Mouse (Mus musculus) embryonic fibroblast, embryonic 13.5 days (primary cell): ENCODE measurements around the gene Tcte1. TPM values are rescaled to one million over a fixed set of nuclear protein-coding genes. Genes with fewer than 3 reads are reported as not detected.

ENCODE experiments used
- H3K27ac ChIP-seq: 2 replicates; pipeline ENCODE4 v1.5.1; 2012; ENCODE audit warnings: low read length, control low read depth, inconsistent platforms; ENCODE audit not compliant: insufficient read depth
- H3K4me1 ChIP-seq: 2 replicates; pipeline ENCODE4 v1.6.1; 2011; ENCODE audit warnings: low read length; ENCODE audit not compliant: control insufficient read depth, insufficient read depth
- H3K4me3 ChIP-seq: 2 replicates; pipeline ENCODE4 v1.5.1; 2011; ENCODE audit warnings: mild to moderate bottlenecking, control low read depth, low read length; ENCODE audit not compliant: insufficient read depth
- CTCF ChIP-seq: IDR thresholded peaks from 2 replicates; pipeline ENCODE4 v1.5.1; 2011; ENCODE audit warnings: mild to moderate bottlenecking, control low read depth, low read length, moderate library complexity, borderline replicate concordance; ENCODE audit not compliant: insufficient read depth
- POLR2A ChIP-seq: IDR thresholded peaks from 2 replicates; pipeline ENCODE4 v1.6.1; 2011; ENCODE audit warnings: low read depth, mild to moderate bottlenecking, control low read depth, low read length, moderate library complexity
- polyA plus RNA-seq: library from polyadenylated mRNA; stranded (reverse); fragments of >200 nt; gene quantifications from 2 replicates; pipeline ENCODE4 v1.2.4, GENCODE M21; 2011; ENCODE audit warnings: low read depth; ENCODE audit not compliant: missing spikeins, insufficient read length

Tcte1 gene
- polyA plus RNA-seq, result not detected in 2 replicates

DNA sequence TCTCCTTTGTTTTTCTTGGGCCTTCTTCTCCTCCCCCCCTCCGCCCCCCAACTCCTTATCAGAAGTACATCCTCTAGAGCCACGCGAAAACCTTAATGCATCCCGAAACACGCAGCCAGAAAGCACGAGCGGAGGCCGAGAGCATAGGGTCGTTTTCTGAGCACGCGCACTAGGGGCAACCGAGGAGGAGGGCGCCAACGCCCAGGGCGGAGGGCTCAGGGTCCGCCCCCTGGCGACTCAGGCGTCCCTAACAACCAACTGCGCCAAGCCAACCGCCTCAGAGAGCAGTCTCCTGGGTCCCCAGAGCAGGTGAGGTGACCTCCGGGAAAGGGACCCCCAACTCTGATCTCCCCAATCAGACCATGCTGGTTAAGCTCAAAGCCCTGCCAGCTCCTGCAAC, at the start of gene Tcte1:
TSS of gene Tcte1 (plus strand) at position 172 of the 400 bp plus-strand sequence.
- no peak within 1 kb of the TSS for H3K27ac ChIP-seq
- H3K4me3 ChIP-seq, result no peak within 1 kb of the TSS
- no peaks in the 10 kb centered on the region for H3K4me1 ChIP-seq
- TF ChIP-seq POLR2A, result no peak
- no peak for TF ChIP-seq CTCF

DNA sequence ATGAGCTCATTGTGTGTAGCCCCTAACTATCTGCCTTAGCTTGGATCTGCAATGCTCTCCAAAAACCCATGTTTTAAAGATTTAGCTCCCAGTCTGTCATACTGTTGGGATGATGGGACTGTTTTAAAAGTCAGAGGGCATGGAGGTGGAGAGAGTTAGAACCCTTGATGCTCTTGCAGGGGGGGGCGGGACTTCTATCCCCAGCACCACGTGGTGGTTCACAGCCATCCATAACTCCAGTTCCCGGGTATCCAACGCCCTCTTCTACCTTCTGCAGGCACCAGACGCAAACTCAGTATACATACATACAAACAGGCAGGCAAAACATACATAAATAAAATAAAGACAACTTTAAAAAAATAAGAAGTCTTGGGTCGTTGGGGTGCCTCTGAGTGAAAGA, 49.6 kb upstream of the Tcte1 start:
- H3K4me3 ChIP-seq, result no peak overlapping the region
- TF ChIP-seq POLR2A, result no peak
- no peak for TF ChIP-seq CTCF
- H3K4me1 ChIP-seq, result no peaks in the 10 kb centered on the region
- H3K27ac ChIP-seq, result no peak overlapping the region

DNA sequence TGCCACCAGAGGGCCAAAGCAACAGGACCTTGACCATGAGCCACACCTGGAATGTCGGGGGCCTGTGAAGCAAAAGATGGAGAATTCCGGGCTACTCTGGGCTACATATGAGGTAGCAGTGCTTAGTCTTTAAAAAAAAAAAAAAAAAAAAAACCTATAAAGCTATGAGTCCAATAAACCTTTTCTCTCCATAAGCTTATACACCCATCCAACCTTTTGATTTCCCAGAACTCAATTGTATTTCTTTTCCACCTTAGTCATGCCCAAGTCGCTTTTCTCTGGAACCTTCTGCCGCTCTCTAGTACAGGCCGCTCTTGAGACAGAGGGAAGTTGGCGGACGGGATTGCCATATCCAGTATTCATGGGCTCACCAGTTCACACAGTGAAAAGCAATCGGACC, 49.1 kb upstream of the Tcte1 start:
- TF ChIP-seq CTCF (no peak), POLR2A (no peak)
- Histone ChIP-seq H3K4me3 (peak overlapping the region; percentile 61), H3K4me1 (no peaks in the 10 kb centered on the region), H3K27ac (no peak overlapping the region)

DNA sequence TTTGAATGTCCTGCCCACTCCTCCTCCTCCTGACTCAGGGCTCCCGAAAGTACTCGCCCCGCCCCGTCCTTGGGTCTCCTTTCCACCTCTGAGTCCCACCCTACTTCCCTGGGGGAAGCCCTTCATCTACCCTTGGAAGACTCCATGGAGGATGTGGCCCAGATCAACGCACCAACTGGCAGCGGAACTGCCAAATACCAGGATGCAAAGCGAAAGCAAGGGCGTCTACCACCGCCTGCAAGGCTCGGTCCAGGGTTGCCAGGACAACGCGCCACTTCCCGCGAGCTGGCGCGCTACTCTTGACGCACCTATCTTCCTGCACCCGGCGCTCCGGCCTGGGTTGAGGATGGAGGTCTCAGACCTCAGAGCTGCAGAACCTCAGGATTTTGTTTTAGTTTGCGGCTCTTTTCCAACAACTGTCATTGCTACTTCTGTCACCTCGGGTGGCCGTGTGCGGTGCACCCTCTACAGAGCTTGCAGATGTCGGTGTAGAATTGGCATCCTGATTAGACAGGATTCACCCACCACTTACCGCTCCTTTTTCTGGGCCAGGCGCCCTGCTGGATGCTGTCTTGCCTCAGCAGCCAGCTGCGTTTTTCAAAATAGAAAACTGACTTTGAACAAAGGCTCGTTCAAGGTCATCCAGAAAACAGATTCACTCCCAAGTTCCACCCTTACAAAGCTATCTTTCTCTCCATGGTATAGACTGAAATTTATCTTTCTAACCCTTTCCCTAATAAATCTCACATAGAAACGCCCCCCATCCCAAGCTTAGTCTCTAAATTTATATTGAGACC, 48.4 kb upstream of the Tcte1 start, which contains the start of gene Spats1:
TSS of gene Spats1 (minus strand) at position 747 of the 797 bp plus-strand sequence.
- Histone ChIP-seq H3K4me1 (no peaks in the 10 kb centered on the region), H3K27ac (no peak within 1 kb of the TSS), H3K4me3 (peak within 1 kb of the TSS; percentile 61)
- 0 out of 2 replicates have a peak, but pooled peaks have one; percentile 51 for TF ChIP-seq POLR2A
- no peak for TF ChIP-seq CTCF

DNA sequence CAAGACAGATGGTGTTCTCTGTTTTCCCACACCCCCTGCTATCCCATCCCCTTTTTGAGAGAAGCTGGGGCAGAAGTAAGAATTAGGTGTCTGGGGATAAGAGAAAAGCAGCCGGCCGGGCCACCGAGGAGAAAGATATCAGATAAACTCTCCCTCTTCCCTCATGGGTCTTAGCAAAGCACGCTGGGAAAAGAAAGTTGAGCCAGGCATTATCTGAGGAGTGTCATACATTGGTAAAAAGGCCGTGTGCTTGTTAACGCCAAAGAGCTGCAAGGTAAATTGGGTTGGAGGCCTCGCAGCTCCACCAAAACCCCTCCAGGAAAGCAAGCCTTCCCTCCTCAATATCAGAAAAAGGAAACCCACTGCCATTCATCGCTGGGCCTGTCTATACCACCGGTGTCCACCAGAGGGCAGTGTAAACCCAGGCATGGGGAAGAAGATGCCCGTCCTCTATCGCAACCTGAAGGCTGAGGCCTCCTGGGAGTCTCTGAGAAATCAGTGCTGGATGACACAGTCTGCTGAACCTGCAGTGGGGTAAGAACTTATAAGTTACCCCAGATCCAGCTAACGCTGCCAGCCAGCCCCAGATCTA, 44.9 kb upstream of the Tcte1 start:
- Histone ChIP-seq H3K4me1 (no peaks in the 10 kb centered on the region), H3K27ac (no peak overlapping the region), H3K4me3 (no peak overlapping the region)
- TF ChIP-seq CTCF (peak; percentile 92; the same call in 1 of the 2 replicates), POLR2A (no peak)

DNA sequence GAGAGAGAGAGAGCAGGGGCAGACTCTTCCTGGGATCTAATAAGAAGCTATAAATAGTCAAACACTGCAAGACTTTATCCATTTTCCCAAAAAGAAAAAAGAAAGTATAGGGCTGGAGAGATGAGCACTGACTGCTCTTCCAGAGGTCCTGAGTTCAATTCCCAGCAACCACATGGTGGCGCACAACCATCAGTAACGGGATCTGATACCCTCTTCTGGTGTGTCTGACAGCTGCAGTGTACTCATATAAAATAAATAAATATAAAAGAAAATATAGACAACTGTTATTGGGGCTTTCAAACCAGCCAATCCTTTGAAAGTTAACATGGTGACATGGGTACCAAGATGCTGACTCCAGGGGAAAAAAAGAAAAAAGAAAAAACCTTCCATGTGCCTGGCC, 42.8 kb upstream of the Tcte1 start:
- Histone ChIP-seq H3K4me3 (no peak overlapping the region), H3K4me1 (no peaks in the 10 kb centered on the region), H3K27ac (no peak overlapping the region)
- TF ChIP-seq CTCF (no peak), POLR2A (no peak)

DNA sequence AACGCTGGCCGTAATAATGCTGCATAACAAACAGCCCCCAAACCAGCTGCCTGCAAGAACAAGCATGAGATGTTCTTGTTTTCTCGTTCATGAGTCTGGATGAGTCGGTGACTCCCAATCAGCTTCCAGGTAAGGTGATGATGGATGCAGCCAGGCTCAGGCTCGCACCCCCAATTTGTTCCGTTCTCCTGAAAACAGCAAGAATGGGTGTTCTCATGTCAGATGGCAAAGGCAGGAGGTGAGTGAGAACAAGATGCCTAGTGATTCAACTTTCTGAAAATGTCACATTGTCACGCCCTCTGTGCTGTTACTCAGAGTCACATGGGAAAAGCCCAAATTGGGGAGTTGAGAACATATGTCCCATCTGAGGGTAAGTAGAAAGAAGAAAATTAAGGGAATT, 37.7 kb upstream of the Tcte1 start:
- Histone ChIP-seq H3K27ac (no peak overlapping the region), H3K4me1 (no peaks in the 10 kb centered on the region), H3K4me3 (no peak overlapping the region)
- TF ChIP-seq POLR2A (no peak), CTCF (no peak)

DNA sequence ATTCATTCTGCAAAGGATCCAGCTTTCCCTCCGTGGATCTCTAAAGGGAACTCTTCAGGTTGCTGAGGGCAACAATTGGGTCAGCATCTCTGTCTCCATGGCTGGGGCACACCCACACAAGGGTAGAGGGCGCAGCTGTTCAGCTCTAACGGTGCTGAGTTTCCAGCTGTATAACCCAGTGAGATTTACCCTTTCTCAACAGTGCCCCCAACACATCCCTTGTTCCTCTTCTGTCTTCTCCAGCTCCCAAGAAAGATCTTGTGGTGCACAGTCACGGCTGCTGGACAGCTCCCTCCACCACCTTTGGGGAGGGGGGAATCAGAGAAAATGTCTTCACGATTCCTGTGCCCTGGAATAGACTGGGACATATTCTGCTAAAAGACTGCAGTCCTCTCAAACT, 36.0 kb upstream of the Tcte1 start:
- H3K4me3 ChIP-seq, result no peak overlapping the region

DNA sequence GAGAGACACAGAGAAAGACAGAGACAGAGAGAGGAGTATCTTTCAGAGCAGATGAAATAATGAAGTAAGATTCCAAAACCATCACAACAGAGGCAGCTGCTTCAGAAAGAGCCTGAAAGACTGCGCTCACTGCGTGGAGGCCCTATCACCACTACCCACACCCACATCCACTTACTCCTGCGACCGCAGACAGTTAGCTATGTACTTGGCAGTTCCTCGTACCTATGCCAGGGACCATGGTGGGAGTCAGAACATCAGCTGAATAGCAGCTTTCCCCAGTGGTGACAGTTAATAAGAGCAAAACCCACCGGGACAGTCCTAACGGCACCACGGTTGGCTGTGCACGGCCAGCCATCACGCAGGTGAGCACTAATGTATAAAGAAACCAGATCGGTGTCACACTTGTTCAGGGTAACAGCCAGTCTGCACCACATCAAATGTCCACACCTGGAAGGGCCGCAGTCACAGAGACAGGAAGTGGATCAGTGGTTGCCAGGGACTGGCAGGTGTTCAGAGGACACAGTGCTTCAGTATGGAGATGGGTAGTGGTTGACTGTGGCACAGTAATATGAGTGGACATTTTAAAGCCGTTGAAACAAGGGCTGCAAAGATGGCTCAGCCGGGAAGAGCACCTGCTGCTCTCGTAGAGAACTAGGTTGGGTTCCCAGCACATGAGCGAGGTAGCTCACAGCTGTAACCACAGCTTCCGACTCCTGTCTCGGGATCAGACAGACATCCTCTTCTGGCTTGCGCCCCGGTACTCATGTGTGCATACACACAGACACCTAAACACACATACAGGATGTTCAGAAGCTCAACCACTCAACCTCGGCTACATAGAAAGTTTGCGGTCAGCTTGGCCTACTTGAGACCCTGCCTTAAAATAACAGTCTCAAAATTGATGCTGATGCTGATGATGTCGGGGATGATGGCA, 34.6 kb upstream of the Tcte1 start:
- Histone ChIP-seq H3K4me3 (no peak overlapping the region), H3K4me1 (no peaks in the 10 kb centered on the region), H3K27ac (no peak overlapping the region)
- TF ChIP-seq CTCF (no peak), POLR2A (no peak)

More for the DNA sequence above, 36.0 kb upstream of the Tcte1 start:
- Histone ChIP-seq H3K27ac (no peak overlapping the region), H3K4me1 (no peaks in the 10 kb centered on the region)
- TF ChIP-seq CTCF (no peak), POLR2A (no peak)
